Mouse (Mus musculus) bone marrow, adult 2 months (tissue): Measurements from ENCODE around the gene Omg. TPM values are rescaled to one million over a fixed set of nuclear protein-coding genes. Genes with fewer than 3 reads are reported as not detected.

Experiments used
- H3K27ac ChIP-seq: fragments of 200-500 bp; 2 replicates; pipeline ENCODE4 v1.5.1; 2012; ENCODE audit warnings: low read depth, mild to moderate bottlenecking, control low read depth, inconsistent platforms, low read length; ENCODE audit not compliant: control insufficient read depth, poor library complexity, insufficient read depth
- H3K4me1 ChIP-seq: fragments of 200-500 bp; 2 replicates; pipeline ENCODE4 v1.6.1; 2011; ENCODE audit warnings: low read length; ENCODE audit not compliant: control insufficient read depth, insufficient read depth
- H3K4me3 ChIP-seq: fragments of 200-500 bp; replicated peaks from 2 replicates; pipeline ENCODE3; 2011; ENCODE audit warnings: mild to moderate bottlenecking, low read depth, low read length, control low read depth; ENCODE audit not compliant: control insufficient read depth
- CTCF ChIP-seq: fragments of 200-500 bp; IDR thresholded peaks from 2 replicates; pipeline ENCODE4 v1.5.1; 2011; ENCODE audit warnings: low read length, control low read depth; ENCODE audit not compliant: control insufficient read depth, insufficient read depth
- POLR2A ChIP-seq: fragments of 200-500 bp; IDR thresholded peaks from 2 replicates; pipeline ENCODE4 v1.6.1; 2011; ENCODE audit warnings: low read depth, mild to moderate bottlenecking, control low read depth, low read length, borderline replicate concordance; ENCODE audit not compliant: control insufficient read depth
- WGBS: fragments of 180-500 bp; shearing (Covaris S2); methylation state at CpG from one replicate; pipeline ENCODE4 v1.1.7; 2018; 5-methylcytosine and 5-hydroxymethylcytosine counted together
- polyA plus RNA-seq: library from polyadenylated mRNA; stranded (reverse); fragments of >200 nt; gene quantifications from 2 replicates; pipeline ENCODE4 v1.2.4, GENCODE M21; 2011; ENCODE audit warnings: low replicate concordance; ENCODE audit not compliant: missing spikeins, insufficient read depth, insufficient read length

Omg gene
- polyA plus RNA-seq, result 0.43 and 1.6 TPM in 2 replicates

DNA sequence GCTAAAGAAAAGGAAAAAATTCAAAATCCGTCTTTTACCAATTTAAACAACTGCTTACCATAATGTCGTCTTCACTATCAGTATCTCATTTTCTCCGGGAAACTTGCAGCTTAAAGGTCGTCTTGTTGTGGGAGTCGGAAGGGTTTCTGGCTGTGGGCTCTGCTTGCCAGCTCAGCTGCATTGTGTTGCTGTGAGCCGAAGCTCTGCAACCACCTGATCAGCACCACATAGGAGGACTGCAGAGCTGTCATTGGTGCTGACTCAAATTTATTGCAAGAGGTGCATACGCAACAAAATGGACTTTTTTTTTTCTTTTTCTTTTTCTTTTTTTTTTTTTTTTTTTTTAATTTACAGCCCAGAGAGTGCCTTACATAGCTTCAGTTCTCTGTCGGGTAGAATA is at the start of gene Omg:
Omg (minus strand) TSS at position 240 of the 400 bp plus-strand sequence.
- Histone ChIP-seq H3K4me3 (no peak within 1 kb of the TSS), H3K4me1 (no peaks in the 10 kb centered on the region), H3K27ac (no peak within 1 kb of the TSS)
- no peak for TF ChIP-seq CTCF
- no peak for TF ChIP-seq POLR2A
- WGBS, result 70% methylated on average over 8 of the region's 8 CpGs

DNA sequence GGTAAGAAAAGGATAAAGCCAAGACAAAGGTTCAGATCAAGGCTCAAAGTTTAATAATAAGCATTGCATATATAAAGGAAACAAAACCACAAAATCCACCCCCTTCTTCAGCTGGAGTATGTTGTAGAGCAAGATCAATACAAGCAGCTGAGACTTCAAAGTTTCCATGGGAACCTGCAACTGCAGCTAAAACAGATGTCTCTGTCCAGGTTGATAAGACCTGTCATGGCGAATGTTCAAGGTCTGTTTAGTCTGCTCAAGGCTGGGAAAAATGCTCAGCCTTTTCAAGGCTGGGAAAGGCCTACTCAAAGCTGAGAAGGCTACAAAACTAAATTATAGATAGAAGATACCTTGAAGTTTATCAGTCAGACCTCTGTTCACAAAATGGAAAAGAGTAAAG is 48.7 kb upstream of the Omg start:
- WGBS, result 56% methylated on average over 1 of the region's 1 CpGs
- TF ChIP-seq POLR2A (no peak), CTCF (no peak)
- Histone ChIP-seq H3K27ac (no peak overlapping the region), H3K4me3 (no peak overlapping the region), H3K4me1 (no peaks in the 10 kb centered on the region; the same call in 1 of the 2 replicates)

DNA sequence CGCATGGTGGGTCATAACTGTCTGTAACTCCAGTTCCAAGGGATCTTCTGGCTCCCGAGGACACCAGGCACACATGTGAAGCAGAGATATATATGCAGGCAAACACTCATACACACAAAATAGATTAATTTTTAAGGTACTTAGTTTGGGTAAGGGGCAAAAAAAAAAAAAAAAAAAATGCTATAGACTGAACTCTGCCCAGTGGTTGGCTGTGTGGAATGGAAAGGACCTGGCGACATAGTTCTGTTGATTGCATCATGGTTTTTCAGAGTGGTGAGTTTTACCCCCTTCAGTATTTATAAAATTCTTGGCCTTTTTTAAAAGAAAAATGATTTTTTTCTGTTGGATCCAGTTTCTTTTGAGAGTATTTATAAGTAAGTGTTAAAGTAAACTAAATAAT is 32.4 kb upstream of the Omg start:
- Histone ChIP-seq H3K4me1 (peaks cover 3% of the 10 kb centered on the region), H3K4me3 (no peak overlapping the region), H3K27ac (no peak overlapping the region)
- 61% methylated on average over 3 of the region's 3 CpGs for WGBS
- no peak for TF ChIP-seq POLR2A
- TF ChIP-seq CTCF, result no peak

DNA sequence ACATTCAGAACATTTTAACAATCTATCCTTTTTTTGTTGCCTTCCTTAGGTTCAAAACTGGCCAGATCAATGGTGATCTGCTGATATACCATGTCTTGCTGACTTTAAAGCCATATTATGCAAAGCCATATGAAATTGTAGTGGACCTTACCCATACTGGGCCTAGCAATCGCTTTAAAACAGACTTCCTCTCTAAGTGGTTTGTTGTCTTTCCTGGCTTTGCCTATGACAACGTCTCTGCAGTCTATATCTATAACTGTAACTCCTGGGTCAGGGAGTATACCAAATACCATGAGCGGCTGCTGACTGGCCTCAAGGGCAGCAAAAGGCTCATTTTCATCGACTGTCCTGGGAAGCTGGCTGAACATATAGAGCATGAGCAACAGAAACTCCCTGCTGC is 31.7 kb upstream of the Omg start:
- H3K27ac ChIP-seq, result no peak overlapping the region
- H3K4me1 ChIP-seq, result peaks cover 6% of the 10 kb centered on the region
- no peak overlapping the region for H3K4me3 ChIP-seq
- WGBS, result 14% methylated on average over 4 of the region's 4 CpGs
- TF ChIP-seq CTCF (no peak), POLR2A (no peak)

DNA sequence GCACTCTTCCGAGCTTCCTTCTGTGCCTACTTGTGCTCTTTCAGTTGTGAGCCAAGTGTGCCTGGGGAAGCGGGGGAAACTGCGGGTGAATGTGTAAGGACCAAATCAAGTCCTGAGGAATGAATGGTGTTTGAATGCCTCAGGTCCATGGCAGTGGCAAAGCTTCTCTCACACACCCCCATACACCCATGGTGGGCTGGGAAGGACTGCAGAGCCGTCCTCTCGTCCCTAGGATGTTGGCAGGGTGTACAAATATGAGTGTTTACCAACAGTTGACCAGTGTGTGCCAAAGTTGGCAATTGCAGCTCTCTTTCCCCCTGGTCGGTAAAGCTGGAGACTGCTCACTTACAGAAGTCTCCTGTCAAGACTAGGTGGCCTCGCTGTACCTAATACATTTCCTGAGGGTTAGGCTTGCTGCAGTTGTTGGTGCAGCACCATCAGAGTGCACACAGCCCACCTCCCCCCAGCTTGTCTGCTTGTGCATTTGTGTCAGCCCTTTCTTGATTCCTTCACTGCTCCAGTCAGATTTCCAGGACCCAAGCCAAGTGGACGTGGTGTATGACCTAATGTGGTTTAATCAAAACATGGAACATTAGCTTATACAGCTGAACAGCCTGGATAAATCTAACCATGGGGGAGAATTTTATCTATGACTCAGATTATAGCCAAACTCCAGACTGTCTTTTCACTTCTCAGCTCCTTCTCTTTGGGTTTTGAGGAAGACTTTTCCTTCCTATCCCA is 30.2 kb upstream of the Omg start:
- no peak overlapping the region for H3K4me3 ChIP-seq
- 73% methylated on average over 8 of the region's 8 CpGs for WGBS
- no peak overlapping the region for H3K27ac ChIP-seq
- peaks cover 6% of the 10 kb centered on the region for H3K4me1 ChIP-seq
- no peak for TF ChIP-seq CTCF
- no peak for TF ChIP-seq POLR2A

DNA sequence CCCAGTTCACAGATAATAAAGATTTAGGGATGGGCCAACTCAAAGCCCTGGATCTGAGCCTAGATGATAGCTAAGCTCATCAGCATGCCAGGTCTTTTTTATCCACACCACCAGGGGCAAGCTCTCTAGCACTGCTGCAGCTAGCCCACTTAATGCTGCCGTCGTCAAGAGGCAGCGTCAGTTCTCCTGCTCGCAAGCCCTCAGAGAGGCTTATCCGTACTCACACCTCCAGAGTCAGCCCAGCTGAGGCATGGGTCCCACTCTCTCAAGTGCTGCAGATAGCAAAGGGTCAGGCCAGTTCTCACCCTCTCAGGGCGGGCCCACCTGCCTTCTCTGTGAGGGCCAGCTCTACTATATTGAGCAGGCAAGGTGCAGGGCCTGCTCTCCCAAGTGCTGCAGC is 29.4 kb upstream of the Omg start:
- Histone ChIP-seq H3K4me3 (no peak overlapping the region), H3K27ac (no peak overlapping the region), H3K4me1 (peaks cover 6% of the 10 kb centered on the region)
- TF ChIP-seq POLR2A (no peak), CTCF (no peak)
- WGBS, result 47% methylated on average over 6 of the region's 6 CpGs

DNA sequence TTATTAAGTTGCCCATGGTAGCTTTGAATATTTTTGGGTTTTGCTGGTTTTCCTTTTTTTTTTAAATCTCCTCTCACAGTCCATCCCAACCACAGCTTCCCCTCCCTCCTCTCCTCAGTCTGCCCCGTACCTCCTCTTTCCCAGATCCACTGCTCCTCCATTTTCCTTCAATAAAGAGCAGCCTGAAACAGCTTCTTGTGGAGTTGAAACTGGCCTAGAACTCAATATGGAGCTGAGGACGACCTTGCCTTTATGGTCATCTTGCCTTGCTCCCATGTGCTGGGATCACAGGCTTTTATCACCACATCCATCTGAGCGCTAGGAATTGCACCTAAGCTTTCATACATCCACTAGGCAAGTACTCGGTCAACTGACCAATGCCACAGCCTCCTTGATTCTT is 27.6 kb upstream of the Omg start:
- Histone ChIP-seq H3K4me1 (peaks cover 10% of the 10 kb centered on the region), H3K27ac (no peak overlapping the region), H3K4me3 (no peak overlapping the region)
- no peak for TF ChIP-seq CTCF
- TF ChIP-seq POLR2A, result no peak
- WGBS, result 79% methylated on average over 4 of the region's 4 CpGs

DNA sequence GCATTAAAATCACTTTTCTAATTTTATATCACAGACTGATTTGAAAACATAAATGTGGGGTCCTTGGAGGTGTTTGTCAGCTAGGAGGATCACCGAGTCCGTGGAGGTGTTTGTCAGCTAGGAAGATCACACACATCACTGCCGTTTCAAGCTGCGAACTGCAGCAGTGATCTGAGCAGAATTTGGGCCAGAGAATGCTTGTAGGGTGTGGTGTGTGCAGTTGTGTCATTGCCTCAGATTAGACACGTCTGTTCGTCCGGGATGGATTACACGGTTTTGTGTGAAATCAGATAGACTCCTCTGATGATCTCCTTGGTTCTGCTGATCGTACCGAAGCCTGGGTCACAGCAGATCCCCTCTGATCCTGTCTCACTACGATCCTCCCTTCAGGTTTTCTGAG is 26.9 kb upstream of the Omg start:
- WGBS, result 38% methylated on average over 11 of the region's 11 CpGs
- TF ChIP-seq CTCF (no peak), POLR2A (no peak)
- Histone ChIP-seq H3K27ac (peak overlapping the region; percentile 81), H3K4me3 (peak overlapping the region; percentile 55), H3K4me1 (peaks cover 12% of the 10 kb centered on the region)
